Mouse (Mus musculus): ENCODE results near the gene Pate2. TPM values are rescaled to one million over a fixed set of nuclear protein-coding genes. Genes with fewer than 3 reads are reported as not detected.
"Not testable (repeated sequence)": the region's sequence is repeated elsewhere in the genome, so short reads cannot be mapped to it uniquely, and the experiment has no call there.

The Pate2 gene
- polyA plus RNA-seq, 1 experiment from 2014 or later: 0.97 TPM

DNA sequence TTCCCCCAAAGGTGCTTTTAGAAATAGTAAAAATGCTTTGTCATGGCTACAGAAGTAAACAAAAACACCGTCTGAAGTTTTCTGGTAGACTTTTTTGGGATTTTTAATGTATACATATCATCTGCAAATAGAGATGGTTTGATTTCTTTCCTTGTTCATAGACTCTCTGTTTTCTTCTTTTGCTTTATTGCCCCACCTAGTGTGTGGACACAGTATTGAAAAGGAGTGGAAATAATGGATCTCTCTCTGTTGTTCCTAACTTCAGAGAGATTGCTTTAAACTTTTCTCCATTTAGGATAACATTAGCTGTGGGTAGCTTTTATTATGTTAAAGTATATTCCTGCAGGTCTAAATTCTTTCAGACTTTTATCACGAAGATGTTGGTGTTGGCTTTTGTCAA is 43.9 kb downstream of the Pate2 start:
- no peak overlapping the region for H3K4me3 ChIP-seq (replicated peaks)
- ATAC-seq (ENCODE audit: low FRiP score): no peak
- H3K27me3 ChIP-seq (replicated peaks): no peaks in the 10 kb centered on the region
- WGBS: 27% methylated on average over 2 of the region's 2 CpGs
- no peak overlapping the region for H3K4me2 ChIP-seq
- H3K36me3 ChIP-seq: no peaks in the 10 kb centered on the region
- no peak overlapping the region for H3K9ac ChIP-seq (replicated peaks)
- H3K27ac ChIP-seq (replicated peaks): no peak overlapping the region
- no peaks in the 10 kb centered on the region for H3K4me1 ChIP-seq
- no peaks in the 10 kb centered on the region for H3K9me3 ChIP-seq (replicated peaks)

DNA sequence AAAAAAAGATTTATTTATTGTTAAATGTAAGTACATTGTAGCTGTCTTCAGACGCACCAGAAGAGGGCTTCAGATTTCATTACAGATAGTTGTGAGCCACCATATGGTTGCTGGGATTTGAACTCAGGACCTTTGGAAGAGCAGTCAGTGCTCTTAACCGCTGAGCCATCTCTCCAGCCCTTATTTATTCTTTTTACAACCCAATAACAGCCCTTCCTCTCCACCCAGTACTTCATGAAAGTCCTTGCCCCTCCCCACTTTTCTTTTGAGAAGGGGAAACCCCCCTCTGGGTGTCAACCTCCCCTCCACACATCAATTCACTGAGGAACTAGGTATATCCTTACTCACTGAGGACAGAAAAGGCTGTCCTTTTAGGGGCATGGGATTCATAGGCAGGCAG is 46.7 kb downstream of the Pate2 start:
- not testable (repeated sequence) for H3K9me3 ChIP-seq (replicated peaks); H3K4me2 ChIP-seq; H3K9ac ChIP-seq (replicated peaks); H3K4me3 ChIP-seq (replicated peaks); H3K36me3 ChIP-seq; H3K27ac ChIP-seq (replicated peaks); ATAC-seq (ENCODE audit: low FRiP score); H3K27me3 ChIP-seq (replicated peaks); H3K4me1 ChIP-seq
- WGBS: 73% methylated on average over 2 of the region's 2 CpGs

DNA sequence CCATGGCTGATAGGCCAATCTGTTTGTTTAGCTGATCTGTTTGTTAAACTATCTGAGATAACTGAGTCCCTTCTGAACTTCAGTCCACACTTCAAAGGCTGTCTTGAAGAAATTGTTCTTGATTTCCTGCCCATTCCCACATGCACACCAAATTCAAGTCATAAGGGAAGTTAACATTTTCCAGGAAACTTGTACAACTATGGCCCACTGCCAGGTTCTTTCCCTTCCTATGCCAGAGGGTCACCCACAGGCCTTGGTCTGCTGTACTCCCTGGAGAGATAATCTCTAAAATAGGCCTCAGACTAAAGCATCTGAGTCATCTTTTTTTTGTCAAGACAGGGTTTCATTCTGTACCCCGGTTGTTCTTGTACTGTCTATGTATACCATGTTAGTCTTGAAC is 62.9 kb downstream of the Pate2 start:
- H3K9ac ChIP-seq (replicated peaks): no peak overlapping the region
- no peak for ATAC-seq (ENCODE audit: low FRiP score)
- 88% methylated on average over 1 of the region's 1 CpGs for WGBS
- H3K4me2 ChIP-seq: no peak overlapping the region
- H3K4me1 ChIP-seq: no peaks in the 10 kb centered on the region
- H3K36me3 ChIP-seq: no peaks in the 10 kb centered on the region
- H3K9me3 ChIP-seq (replicated peaks): no peaks in the 10 kb centered on the region
- H3K27me3 ChIP-seq (replicated peaks): no peaks in the 10 kb centered on the region
- H3K4me3 ChIP-seq (replicated peaks): no peak overlapping the region
- H3K27ac ChIP-seq (replicated peaks): no peak overlapping the region

DNA sequence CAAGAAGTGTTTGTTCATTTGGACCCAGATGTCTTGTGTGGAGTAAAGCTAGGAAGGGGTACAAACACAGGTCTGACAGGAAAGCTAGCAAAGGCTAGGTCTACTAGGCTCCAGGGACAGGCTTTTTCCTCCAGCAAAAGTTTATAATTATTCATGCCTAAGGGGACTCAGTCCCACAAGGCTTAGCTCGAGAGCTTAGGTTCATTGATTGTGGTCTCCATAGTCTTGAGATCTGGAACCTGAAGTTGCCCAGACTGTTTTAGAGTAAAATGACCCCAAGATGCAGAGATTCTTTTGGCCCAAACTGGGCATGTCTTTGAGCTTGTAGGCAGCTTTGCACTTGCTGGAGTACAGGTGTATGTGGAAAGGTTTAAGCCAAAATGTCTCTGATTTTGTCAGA is 78.0 kb downstream of the Pate2 start, which contains the start of gene Pate3:
Pate3 (minus strand) TSS at position 101 of the 400 bp plus-strand sequence.
- 83% methylated on average over 1 of the region's 1 CpGs for WGBS
- ATAC-seq (ENCODE audit: low FRiP score): no peak
- H3K4me3 ChIP-seq (replicated peaks): no peak within 1 kb of the TSS
- H3K9me3 ChIP-seq (replicated peaks): no peaks in the 10 kb centered on the region
- H3K4me2 ChIP-seq: no peak within 1 kb of the TSS
- H3K36me3 ChIP-seq: no peaks in the 10 kb centered on the region
- H3K27me3 ChIP-seq (replicated peaks): no peaks in the 10 kb centered on the region
- H3K9ac ChIP-seq (replicated peaks): no peak within 1 kb of the TSS
- no peaks in the 10 kb centered on the region for H3K4me1 ChIP-seq
- H3K27ac ChIP-seq (replicated peaks): no peak within 1 kb of the TSS

DNA sequence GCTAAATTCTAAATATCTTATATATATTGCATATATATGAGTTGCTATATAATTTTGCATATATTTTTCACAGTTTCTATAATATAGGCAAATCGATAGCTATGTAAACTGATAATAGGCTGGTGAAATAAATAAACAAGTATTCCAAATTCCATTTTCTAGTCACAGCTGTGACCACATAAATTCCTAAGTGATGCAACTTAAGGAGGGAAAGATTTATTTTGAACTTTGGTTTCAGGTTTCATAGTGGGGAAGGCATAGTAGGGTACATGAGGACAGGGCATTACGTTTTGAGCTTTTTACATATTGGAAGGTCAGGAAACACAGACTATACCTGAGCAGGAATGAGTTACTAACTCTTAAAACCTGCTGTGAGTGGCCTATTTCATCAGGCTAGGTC is 103.5 kb downstream of the Pate2 start:
- Histone ChIP-seq H3K36me3 (no peaks in the 10 kb centered on the region), H3K27me3 (replicated peaks) (no peaks in the 10 kb centered on the region), H3K9ac (replicated peaks) (no peak overlapping the region), H3K27ac (replicated peaks) (no peak overlapping the region), H3K9me3 (replicated peaks) (no peaks in the 10 kb centered on the region), H3K4me3 (replicated peaks) (no peak overlapping the region), H3K4me1 (no peaks in the 10 kb centered on the region), H3K4me2 (no peak overlapping the region)
- WGBS: 89% methylated on average over 2 of the region's 2 CpGs
- no peak for ATAC-seq (ENCODE audit: low FRiP score)

DNA sequence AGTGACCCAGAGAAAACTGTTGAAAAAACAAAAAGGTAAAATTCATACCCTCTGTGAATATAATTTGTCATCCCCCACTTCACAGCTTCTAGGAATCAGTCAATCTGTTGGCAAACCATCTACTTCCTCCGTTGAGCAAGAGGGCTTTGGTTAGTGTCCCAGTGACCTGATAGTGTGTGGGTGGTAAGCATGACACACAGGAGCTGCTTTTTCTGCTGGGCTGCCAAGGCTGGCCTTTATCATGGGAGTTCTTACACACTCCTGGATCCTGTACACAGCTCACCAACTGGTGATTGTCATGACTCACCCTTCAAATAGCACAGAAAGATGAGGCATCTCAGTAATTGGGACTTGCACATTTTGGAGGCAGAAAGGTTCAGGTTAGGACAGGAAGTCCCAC is 116.9 kb downstream of the Pate2 start, which contains the start of gene Pate1:
Pate1 (minus strand) TSS at position 378 of the 400 bp plus-strand sequence.
- no peak within 1 kb of the TSS for H3K9ac ChIP-seq (replicated peaks)
- 56% methylated on average over 1 of the region's 1 CpGs for WGBS

DNA sequence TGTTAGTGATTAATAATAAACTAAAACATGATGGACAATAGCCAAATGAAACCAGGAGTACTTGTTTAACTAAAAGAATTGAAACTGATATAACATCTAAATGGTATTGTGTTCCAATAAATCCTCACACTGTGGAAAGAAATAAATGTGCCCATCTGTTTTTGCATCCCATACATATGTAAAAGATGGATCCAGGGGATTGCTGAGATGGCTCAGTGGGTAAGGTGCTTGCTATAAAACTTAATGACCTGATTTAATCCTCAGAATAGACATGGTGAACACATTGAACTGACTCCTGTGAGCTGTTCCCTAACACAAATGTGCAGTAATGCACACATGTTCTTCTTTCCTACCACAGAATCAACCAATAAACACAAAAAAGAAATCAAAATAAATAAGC is 121.8 kb downstream of the Pate2 start:
- H3K36me3 ChIP-seq: no peaks in the 10 kb centered on the region
- H3K9me3 ChIP-seq (replicated peaks): 0 out of 2 replicates have a peak, but pooled peaks cover 3% of the 10 kb centered on the region
- no peak for ATAC-seq (ENCODE audit: low FRiP score)
- no peaks in the 10 kb centered on the region for H3K4me1 ChIP-seq
- H3K27ac ChIP-seq (replicated peaks): no peak overlapping the region
- no peaks in the 10 kb centered on the region for H3K27me3 ChIP-seq (replicated peaks)
- H3K9ac ChIP-seq (replicated peaks): no peak overlapping the region
- H3K4me3 ChIP-seq (replicated peaks): no peak overlapping the region
- H3K4me2 ChIP-seq: no peak overlapping the region

More for the DNA sequence above, 116.9 kb downstream of the Pate2 start, which contains the start of gene Pate1:
- no peak for ATAC-seq (ENCODE audit: low FRiP score)
- no peak within 1 kb of the TSS for H3K4me3 ChIP-seq (replicated peaks)
- no peaks in the 10 kb centered on the region for H3K36me3 ChIP-seq
- no peak within 1 kb of the TSS for H3K27ac ChIP-seq (replicated peaks)
- no peaks in the 10 kb centered on the region for H3K27me3 ChIP-seq (replicated peaks)
- no peak within 1 kb of the TSS for H3K4me2 ChIP-seq
- no peaks in the 10 kb centered on the region for H3K9me3 ChIP-seq (replicated peaks)
- no peaks in the 10 kb centered on the region for H3K4me1 ChIP-seq

DNA sequence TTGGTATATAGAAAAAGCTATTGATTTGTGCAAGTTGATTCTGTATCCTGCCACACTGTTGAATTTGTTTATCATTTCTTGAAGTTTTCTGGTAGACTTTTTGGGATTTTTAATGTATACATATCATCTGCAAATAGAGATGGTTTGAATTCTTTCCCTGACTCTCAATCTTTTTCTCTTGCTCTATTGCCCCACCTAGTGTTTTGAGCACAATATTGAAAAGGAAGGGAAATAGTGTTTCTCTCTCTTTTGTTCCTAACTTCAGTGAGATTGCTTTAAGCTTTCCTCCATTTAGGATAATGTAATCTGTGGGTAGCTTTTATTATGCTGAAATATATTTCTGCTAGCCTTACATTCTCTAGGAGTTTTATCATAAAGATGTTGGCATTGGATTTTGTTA is 137.2 kb downstream of the Pate2 start:
- Histone ChIP-seq H3K36me3 (no peaks in the 10 kb centered on the region), H3K4me3 (replicated peaks) (no peak overlapping the region), H3K27ac (replicated peaks) (no peak overlapping the region), H3K9me3 (replicated peaks) (no peaks in the 10 kb centered on the region), H3K9ac (replicated peaks) (no peak overlapping the region), H3K4me1 (no peaks in the 10 kb centered on the region), H3K4me2 (no peak overlapping the region), H3K27me3 (replicated peaks) (no peaks in the 10 kb centered on the region)
- ATAC-seq (ENCODE audit: low FRiP score): no peak

Other genes with a start within 250 kb of the Pate2 start
- gene Cdon, start 149.2 kb upstream of the Pate2 start, polyA plus RNA-seq (2015; fragmentation: Nextera tagmentation; extraction: Ambion mirVana): 3.3 and 3.6 TPM in 2 replicates
- not detected in 2 replicates for gene Gm1113, start 52.0 kb upstream of the Pate2 start, polyA plus RNA-seq (2015; fragmentation: Nextera tagmentation; extraction: Ambion mirVana)
- 25.6 and 30.2 TPM in 2 replicates for gene Ddx25, start 11.8 kb upstream of the Pate2 start, polyA plus RNA-seq (2015; fragmentation: Nextera tagmentation; extraction: Ambion mirVana)
- gene Pus3, start 11.7 kb upstream of the Pate2 start, polyA plus RNA-seq (2015; fragmentation: Nextera tagmentation; extraction: Ambion mirVana): 15.5 and 16.9 TPM in 2 replicates
- 15.0 and 15.7 TPM in 2 replicates for gene Hyls1, start 114 bp downstream of the Pate2 start, polyA plus RNA-seq (2015; fragmentation: Nextera tagmentation; extraction: Ambion mirVana)
- gene Pate4, start 41.7 kb downstream of the Pate2 start, polyA plus RNA-seq (2015; fragmentation: Nextera tagmentation; extraction: Ambion mirVana): not detected in 2 replicates
- not detected in 2 replicates for gene Pate3, start 77.9 kb downstream of the Pate2 start, polyA plus RNA-seq (2015; fragmentation: Nextera tagmentation; extraction: Ambion mirVana)
- not detected in 2 replicates for gene Pate1, start 117.1 kb downstream of the Pate2 start, polyA plus RNA-seq (2015; fragmentation: Nextera tagmentation; extraction: Ambion mirVana)
- gene Gm17677, start 170.8 kb downstream of the Pate2 start, polyA plus RNA-seq (2015; fragmentation: Nextera tagmentation; extraction: Ambion mirVana): not detected in 2 replicates
- not detected in 2 replicates for gene Gm17727, start 207.8 kb downstream of the Pate2 start, polyA plus RNA-seq (2015; fragmentation: Nextera tagmentation; extraction: Ambion mirVana)
- gene Gm27235, start 219.8 kb downstream of the Pate2 start, polyA plus RNA-seq (2015; fragmentation: Nextera tagmentation; extraction: Ambion mirVana): not detected in 2 replicates
- gene D730048I06Rik, start 219.8 kb downstream of the Pate2 start, polyA plus RNA-seq (2015; fragmentation: Nextera tagmentation; extraction: Ambion mirVana): not detected in 2 replicates

Measured in neural tube, embryonic 15.5 days (tissue).